Mouse (Mus musculus) myocyte (in vitro differentiated cells): ENCODE measurements at regions not wholly inside any gene's neighbourhood (a gene's known extent, or its start where the extent isn't known, plus 50 kb on each side); places are given as distances from the start of the nearest gene placed in this dataset.

Source experiments
- CEBPB ChIP-seq: IDR thresholded peaks from 2 replicates; pipeline ENCODE4 v1.6.1; 2011; ENCODE audit warnings: mild to moderate bottlenecking, moderate library complexity; ENCODE audit not compliant: poor library complexity, insufficient read depth, severe bottlenecking
- E2F4 ChIP-seq: IDR thresholded peaks from one replicate; pipeline ENCODE4 v1.6.1; 2011; ENCODE audit warnings: mild to moderate bottlenecking, control low read depth, moderate library complexity; ENCODE audit not compliant: insufficient read depth
- MAX ChIP-seq: IDR thresholded peaks from one replicate; pipeline ENCODE4 v1.6.1; 2011; ENCODE audit warnings: low read depth, mild to moderate bottlenecking, control low read depth
- MYOG ChIP-seq, 3 experiments: IDR thresholded peaks; one replicate each; pipeline ENCODE4 v1.6.1; 2011; ENCODE audit warnings: control low read depth in 2 of 3, low read depth in 2 of 3, mild to moderate bottlenecking in 2 of 3; ENCODE audit not compliant: insufficient read length in 2 of 3, control insufficient read depth in 1 of 3, insufficient read depth in 1 of 3
- POLR2A ChIP-seq: IDR thresholded peaks from one replicate; pipeline ENCODE4 v1.6.1; 2011; ENCODE audit warnings: low read depth, mild to moderate bottlenecking, control low read depth, moderate library complexity; ENCODE audit not compliant: insufficient read length
- POLR2AphosphoS2 ChIP-seq: IDR thresholded peaks from one replicate; pipeline ENCODE4 v1.6.1; 2011; ENCODE audit warnings: low read depth, control low read depth; ENCODE audit not compliant: insufficient read length
- REST ChIP-seq: IDR thresholded peaks from one replicate; pipeline ENCODE4 v1.6.1; 2011; ENCODE audit warnings: mild to moderate bottlenecking, control low read depth, moderate library complexity; ENCODE audit not compliant: insufficient read depth, insufficient read length
- TCF12 ChIP-seq: IDR thresholded peaks from one replicate; pipeline ENCODE4 v1.6.1; 2011; ENCODE audit warnings: mild to moderate bottlenecking, control low read depth; ENCODE audit not compliant: poor library complexity, insufficient read depth, severe bottlenecking
- TCF3 ChIP-seq: IDR thresholded peaks from one replicate; pipeline ENCODE4 v1.6.1; 2011; ENCODE audit warnings: low read depth, control low read depth; ENCODE audit not compliant: insufficient read length
- USF1 ChIP-seq: IDR thresholded peaks from one replicate; pipeline ENCODE4 v1.6.1; 2011; ENCODE audit warnings: low read depth, mild to moderate bottlenecking, control low read depth, moderate library complexity

DNA sequence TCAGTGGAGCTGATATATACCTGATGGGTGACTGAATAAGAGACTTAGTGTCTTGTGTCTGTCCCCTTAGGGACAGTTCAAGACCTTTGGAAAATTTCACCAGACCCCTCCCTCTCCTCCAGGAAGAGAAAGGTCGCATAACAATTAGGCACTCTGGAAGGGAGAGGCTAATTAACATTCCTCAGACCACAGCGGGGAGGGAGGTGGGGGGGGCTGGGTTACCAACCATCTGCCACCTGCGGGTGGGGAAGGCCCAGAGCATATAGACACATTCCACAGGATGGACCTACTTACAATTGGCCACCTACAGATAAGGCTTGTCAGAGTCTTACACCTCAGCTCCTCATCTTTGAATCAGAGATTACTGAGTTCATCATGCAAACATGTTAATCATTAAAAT, 114.6 kb downstream of the Car2 start:
- TF ChIP-seq MYOG (IDR thresholded peaks at IDR 0.05; ENCODE audit: control insufficient read depth in 1 of 3, insufficient read depth in 1 of 3, insufficient read length in 2 of 3, low read depth in 2 of 3) (no peak), MAX (no peak), POLR2A (no peak), TCF12 (no peak), REST (no peak), TCF3 (no peak), USF1 (no peak), E2F4 (no peak), CEBPB (no peak), POLR2AphosphoS2 (no peak)
